Mouse (Mus musculus): ENCODE results near the gene Garem2. TPM values are rescaled to one million over a fixed set of nuclear protein-coding genes. Genes with fewer than 3 reads are reported as not detected.

Gene Garem2
- polyA plus RNA-seq, 1 experiment from 2014 or later, result 20.6 TPM

DNA sequence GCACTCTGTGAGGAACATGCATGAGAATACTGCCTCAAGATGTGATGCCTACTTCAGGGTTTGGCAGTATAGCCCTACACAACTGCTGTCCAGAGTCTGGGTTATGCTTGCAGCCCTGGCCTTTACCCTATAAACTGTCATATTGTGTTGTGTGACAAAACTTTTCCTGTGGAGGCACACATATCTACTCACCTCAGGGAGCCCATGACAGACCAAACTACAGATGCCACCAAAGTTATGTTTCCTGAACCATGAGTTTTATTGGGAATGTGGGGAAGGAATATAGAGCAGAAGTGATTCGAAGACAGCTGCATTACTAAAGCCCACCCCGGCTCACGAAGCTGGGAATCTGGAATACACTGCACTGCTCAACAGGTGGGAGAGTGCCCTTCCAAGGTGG lies 1.6 kb upstream of the Garem2 start:
- ATAC-seq, result no peak
- no peak overlapping the region for H3K9ac ChIP-seq (replicated peaks)
- WGBS, result 88% methylated on average over 3 of the region's 3 CpGs
- no peak overlapping the region for H3K4me3 ChIP-seq (replicated peaks)
- 0 out of 2 replicates have a peak, but pooled peaks cover 2% of the 10 kb centered on the region for H3K36me3 ChIP-seq
- no peak overlapping the region for H3K4me2 ChIP-seq (replicated peaks)
- no peaks in the 10 kb centered on the region for H3K9me3 ChIP-seq
- H3K4me1 ChIP-seq (replicated peaks), result peaks cover 36% of the 10 kb centered on the region
- H3K27me3 ChIP-seq, result 0 out of 2 replicates have a peak, but pooled peaks cover 2% of the 10 kb centered on the region
- no peak overlapping the region for H3K27ac ChIP-seq

DNA sequence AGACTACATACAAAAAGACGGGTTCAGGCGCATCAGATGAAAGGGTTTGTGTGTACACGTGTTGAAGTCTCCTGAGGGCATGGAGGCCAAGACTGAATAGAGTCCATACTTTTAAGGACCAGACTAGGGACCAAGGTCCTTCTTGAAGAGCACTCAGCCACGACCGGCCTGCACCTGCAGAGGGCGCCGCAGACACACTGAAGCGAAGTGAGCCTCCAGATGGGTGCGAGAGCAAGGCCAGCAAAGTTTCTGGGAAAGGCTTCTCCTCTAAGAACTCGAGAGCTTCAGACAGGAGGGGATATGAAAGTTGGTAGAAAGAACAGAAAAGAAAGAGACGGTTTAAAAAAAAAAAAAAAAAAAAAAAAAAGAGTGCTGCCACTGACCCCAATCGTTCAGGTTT lies 622 bp upstream of the Garem2 start:
- Histone ChIP-seq H3K4me2 (replicated peaks) (peak overlapping the region; percentile 93), H3K36me3 (0 out of 2 replicates have a peak, but pooled peaks cover 2% of the 10 kb centered on the region), H3K4me1 (replicated peaks) (peaks cover 44% of the 10 kb centered on the region), H3K27me3 (0 out of 2 replicates have a peak, but pooled peaks cover 2% of the 10 kb centered on the region), H3K27ac (no peak overlapping the region), H3K4me3 (replicated peaks) (peak overlapping the region; percentile 77), H3K9me3 (no peaks in the 10 kb centered on the region), H3K9ac (replicated peaks) (no peak overlapping the region)
- 2% methylated on average over 12 of the region's 12 CpGs for WGBS
- no peak for ATAC-seq

DNA sequence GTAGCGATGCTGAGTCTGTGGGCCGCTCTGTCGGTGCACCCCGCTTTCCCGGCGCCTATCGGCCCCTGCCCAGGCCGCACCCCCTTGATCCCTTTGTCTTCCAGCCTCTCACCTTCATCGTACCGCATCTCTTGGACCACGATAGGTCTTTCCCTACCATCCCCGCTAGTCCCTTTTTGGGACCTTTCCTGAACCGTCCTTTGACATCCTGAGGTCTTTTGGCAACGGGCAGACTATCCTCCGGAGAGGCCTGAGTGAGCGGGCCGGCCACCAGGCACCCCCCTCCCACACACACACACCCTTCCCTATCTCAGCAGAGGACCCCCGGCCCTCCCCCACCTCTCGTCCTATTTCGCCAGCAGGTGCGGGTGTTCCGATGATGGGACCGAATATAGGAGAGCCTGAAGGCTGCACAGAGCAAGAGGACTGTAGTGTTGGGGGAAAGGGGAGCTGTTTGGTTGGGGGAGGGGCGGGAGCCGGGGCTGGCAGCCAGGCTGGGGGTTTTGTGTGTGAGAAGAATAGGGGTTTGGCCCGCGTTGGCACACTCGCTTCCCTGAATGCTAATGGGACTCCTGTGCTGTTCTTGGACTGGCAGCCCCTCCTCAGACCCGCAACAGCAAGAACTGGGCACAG lies 823 bp downstream of the Garem2 start, which contains the start of gene 3110082J24Rik:
3110082J24Rik (minus strand) TSS at position 419 of the 633 bp plus-strand sequence.
- Histone ChIP-seq H3K36me3 (0 out of 2 replicates have a peak, but pooled peaks cover 2% of the 10 kb centered on the region), H3K27me3 (0 out of 2 replicates have a peak, but pooled peaks cover 2% of the 10 kb centered on the region), H3K9ac (replicated peaks) (peak within 1 kb of the TSS; percentile 88), H3K4me1 (replicated peaks) (peaks cover 58% of the 10 kb centered on the region), H3K9me3 (no peaks in the 10 kb centered on the region), H3K27ac (peak within 1 kb of the TSS; percentile 90), H3K4me2 (replicated peaks) (peak within 1 kb of the TSS; percentile 93), H3K4me3 (replicated peaks) (peak within 1 kb of the TSS; percentile 77)
- under 1% methylated on average over 27 of the region's 29 CpGs for WGBS
- ATAC-seq, result peak; percentile 61

DNA sequence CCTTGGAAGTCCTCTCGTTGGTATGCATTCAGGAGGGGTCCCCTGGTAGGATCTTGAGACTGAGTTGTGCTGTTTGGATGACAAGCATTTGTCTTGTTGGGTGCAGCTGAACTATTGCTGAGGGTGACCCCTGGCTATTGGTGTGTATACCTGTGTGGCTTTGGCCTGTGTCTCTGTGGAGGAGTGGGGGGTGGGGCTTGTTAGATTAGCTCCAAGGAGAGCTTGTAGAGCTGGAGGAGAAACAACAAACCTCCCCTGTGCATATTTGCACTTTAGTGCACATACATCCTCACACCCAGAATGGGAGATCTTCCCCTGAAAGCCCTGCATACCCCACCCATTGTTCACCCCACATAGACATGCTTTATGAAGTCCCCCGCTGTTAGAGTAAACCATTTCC lies 1.8 kb downstream of the Garem2 start:
- peak overlapping the region; percentile 88 for H3K9ac ChIP-seq (replicated peaks)
- peak overlapping the region; percentile 90 for H3K27ac ChIP-seq
- peak overlapping the region; percentile 93 for H3K4me2 ChIP-seq (replicated peaks)
- peaks cover 2% of the 10 kb centered on the region; the same call in 1 of the 2 replicates for H3K27me3 ChIP-seq
- ATAC-seq, result no peak
- H3K9me3 ChIP-seq, result no peaks in the 10 kb centered on the region
- WGBS, result 0% methylated on average over 2 of the region's 2 CpGs
- peak overlapping the region; percentile 77 for H3K4me3 ChIP-seq (replicated peaks)
- H3K36me3 ChIP-seq, result 0 out of 2 replicates have a peak, but pooled peaks cover 5% of the 10 kb centered on the region
- H3K4me1 ChIP-seq (replicated peaks), result peaks cover 68% of the 10 kb centered on the region

DNA sequence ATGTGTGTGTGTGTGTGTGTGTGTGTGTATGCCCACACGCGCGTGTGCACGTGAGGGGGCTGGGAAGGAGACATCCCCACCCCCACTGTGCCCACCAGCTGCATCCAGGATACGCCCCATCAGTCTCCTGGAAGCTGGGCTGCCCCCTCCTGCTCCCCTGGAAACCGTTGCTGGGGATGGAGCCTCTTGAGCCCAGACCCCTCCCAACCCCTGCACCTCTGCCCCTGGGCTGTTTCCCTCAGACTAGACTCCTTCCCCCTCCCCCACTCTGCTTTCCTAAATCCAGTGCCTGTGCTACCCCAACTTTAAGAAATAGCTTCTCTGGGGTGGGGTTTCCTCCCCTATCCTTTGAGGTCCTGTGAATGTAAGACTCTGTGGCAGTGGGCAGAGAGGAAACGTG lies 2.2 kb downstream of the Garem2 start:
- Histone ChIP-seq H3K9me3 (no peaks in the 10 kb centered on the region), H3K36me3 (peaks cover 9% of the 10 kb centered on the region; the same call in 1 of the 2 replicates), H3K27ac (peak overlapping the region; percentile 90), H3K4me3 (replicated peaks) (peak overlapping the region; percentile 77), H3K4me1 (replicated peaks) (peaks cover 71% of the 10 kb centered on the region), H3K9ac (replicated peaks) (peak overlapping the region; percentile 88), H3K4me2 (replicated peaks) (peak overlapping the region; percentile 93), H3K27me3 (peaks cover 2% of the 10 kb centered on the region; the same call in 1 of the 2 replicates)
- WGBS, result under 1% methylated on average over 7 of the region's 7 CpGs
- peak; percentile 58 for ATAC-seq

DNA sequence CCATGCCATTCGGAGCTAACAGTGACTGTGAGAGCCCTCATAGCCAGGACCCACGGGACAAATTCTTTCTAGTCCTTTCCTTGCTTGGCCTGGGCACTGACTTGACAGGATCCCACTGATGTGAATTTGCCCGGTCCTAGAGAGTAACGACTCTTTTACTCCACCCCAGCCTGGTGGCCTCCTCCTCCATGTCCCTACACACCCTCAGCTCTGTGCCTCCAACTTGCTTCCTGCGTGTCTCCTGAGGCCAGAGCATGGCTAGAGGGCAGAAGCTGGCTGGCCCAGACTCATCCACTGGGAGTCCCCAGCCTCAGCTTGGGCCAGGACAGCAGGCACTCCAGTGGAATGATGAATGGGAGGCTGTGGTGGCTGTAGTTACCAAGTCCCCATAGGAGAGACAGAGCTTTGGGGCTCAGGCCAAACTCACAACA lies 2.7 kb downstream of the Garem2 start:
- H3K4me1 ChIP-seq (replicated peaks), result peaks cover 71% of the 10 kb centered on the region
- peaks cover 13% of the 10 kb centered on the region; the same call in 1 of the 2 replicates for H3K36me3 ChIP-seq
- peak overlapping the region; percentile 77 for H3K4me3 ChIP-seq (replicated peaks)
- peak overlapping the region; percentile 90 for H3K27ac ChIP-seq
- H3K9ac ChIP-seq (replicated peaks), result peak overlapping the region; percentile 88
- H3K9me3 ChIP-seq, result no peaks in the 10 kb centered on the region
- H3K4me2 ChIP-seq (replicated peaks), result peak overlapping the region; percentile 93
- WGBS, result 4% methylated on average over 5 of the region's 5 CpGs
- peaks cover 7% of the 10 kb centered on the region for H3K27me3 ChIP-seq
- peak; percentile 4; the same call in 1 of the 2 replicates for ATAC-seq

DNA sequence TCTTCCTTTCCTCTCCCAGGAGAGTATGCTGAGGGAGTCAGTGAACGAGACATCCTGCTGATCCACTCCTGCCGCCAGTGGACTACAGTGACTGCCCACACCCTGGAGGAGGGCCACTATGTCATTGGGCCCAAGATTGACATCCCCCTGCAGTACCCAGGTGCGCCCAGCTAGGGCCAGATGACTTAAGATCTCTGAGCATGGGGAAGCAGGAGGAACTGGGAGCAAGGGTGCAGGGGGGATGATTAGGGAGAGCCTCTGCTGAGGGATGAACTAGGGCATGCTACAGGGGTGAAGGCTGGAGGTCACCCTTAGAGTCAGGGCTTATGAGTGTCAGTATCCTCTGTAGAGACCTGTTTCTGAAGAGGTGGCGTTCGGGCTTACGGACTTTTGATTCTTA lies 3.3 kb downstream of the Garem2 start:
- H3K9ac ChIP-seq (replicated peaks), result peak overlapping the region; percentile 88; the same call in 1 of the 2 replicates
- H3K27me3 ChIP-seq, result peaks cover 13% of the 10 kb centered on the region
- no peaks in the 10 kb centered on the region for H3K9me3 ChIP-seq
- peak overlapping the region; percentile 93 for H3K4me2 ChIP-seq (replicated peaks)
- H3K27ac ChIP-seq, result peak overlapping the region; percentile 90
- WGBS, result 59% methylated on average over 6 of the region's 6 CpGs
- peak overlapping the region; percentile 77 for H3K4me3 ChIP-seq (replicated peaks)
- H3K4me1 ChIP-seq (replicated peaks), result peaks cover 72% of the 10 kb centered on the region
- peaks cover 14% of the 10 kb centered on the region; the same call in 1 of the 2 replicates for H3K36me3 ChIP-seq
- no peak for ATAC-seq

DNA sequence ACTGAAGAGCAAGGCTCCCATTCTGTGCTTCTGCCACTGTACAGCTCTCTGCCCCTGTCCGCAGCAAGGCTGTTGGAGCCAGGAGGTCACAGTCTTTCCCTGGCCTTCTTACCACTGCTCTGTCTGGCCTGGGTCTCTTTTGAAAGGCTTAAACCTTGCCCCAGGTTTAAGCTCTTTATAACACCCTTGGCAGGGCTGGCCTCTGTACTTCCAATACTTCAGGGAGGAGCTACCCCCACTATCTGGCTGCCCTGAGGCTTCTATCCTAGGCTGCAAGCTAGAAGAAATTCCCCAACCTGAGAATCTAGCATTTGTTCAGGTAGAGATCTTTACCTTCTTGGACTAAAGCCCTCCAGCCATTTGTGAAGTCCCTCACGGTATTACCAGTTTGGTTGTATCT lies 4.9 kb downstream of the Garem2 start:
- Histone ChIP-seq H3K9ac (replicated peaks) (peak overlapping the region; percentile 45; the same call in 1 of the 2 replicates), H3K4me3 (replicated peaks) (no peak overlapping the region), H3K4me2 (replicated peaks) (peak overlapping the region; percentile 45), H3K27me3 (peaks cover 24% of the 10 kb centered on the region), H3K4me1 (replicated peaks) (peaks cover 86% of the 10 kb centered on the region), H3K27ac (peak overlapping the region; percentile 73), H3K36me3 (peaks cover 19% of the 10 kb centered on the region; the same call in 1 of the 2 replicates), H3K9me3 (no peaks in the 10 kb centered on the region)
- 21% methylated on average over 2 of the region's 2 CpGs for WGBS
- ATAC-seq, result no peak

DNA sequence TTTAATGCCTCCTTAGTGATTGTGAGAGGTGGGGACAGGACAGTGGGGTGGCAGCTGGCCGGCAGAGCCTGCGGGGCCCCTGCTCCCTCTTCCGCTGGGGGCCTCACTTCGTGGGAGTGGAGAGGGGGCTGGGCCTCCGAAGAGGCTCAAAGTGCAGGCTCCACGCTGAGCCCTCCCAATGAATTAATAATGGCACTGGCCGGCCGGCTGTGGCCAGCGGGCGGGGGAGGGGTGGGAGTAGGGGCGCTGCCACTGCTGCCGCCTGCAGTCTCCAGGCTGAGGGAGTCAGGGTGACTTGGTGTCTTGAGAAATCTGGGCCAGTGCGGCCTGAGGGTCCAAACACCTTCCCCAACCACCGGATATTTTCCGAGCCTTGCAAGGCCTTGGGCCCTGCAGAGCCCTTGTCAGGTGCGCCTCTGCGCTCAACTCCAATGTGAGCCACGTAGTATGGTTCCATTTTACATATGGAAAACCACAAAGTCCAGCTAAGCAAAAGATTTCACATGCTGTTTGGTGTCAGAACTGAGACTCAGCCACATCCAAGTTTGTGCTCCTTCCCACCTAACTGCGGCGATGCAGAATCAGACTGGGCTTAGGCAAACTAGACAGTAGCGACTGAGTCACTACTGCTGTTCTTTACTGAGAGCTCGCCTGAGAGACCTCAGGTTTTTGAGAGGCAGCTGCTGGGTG lies 5.6 kb downstream of the Garem2 start:
- ATAC-seq, result no peak
- peaks cover 22% of the 10 kb centered on the region for H3K36me3 ChIP-seq

DNA sequence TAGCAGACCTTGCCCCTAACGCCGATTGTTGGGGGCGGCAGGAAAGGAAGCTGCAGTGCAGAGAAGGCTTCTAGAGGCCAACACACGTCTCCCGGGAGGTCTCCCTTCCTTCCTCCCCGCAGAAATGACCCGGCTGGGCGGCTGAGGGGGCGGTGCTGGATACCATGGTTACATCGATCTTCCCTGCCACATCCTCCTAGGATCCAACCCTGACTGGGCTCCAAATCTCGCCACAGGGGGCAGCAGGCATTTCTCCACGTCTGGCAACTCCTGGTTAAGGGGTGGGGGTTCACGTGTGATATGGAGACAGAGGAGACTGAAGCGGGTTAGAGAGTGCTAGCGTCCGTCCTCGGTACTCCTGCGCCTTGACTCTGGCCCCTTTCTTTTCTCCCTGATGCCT lies 6.2 kb downstream of the Garem2 start:
- H3K4me3 ChIP-seq (replicated peaks), result peak overlapping the region; percentile 18
- H3K9me3 ChIP-seq, result no peaks in the 10 kb centered on the region
- H3K36me3 ChIP-seq, result peaks cover 28% of the 10 kb centered on the region
- peak overlapping the region; percentile 73 for H3K27ac ChIP-seq
- peak; percentile 22 for ATAC-seq
- 2% methylated on average over 18 of the region's 18 CpGs for WGBS
- peaks cover 26% of the 10 kb centered on the region for H3K27me3 ChIP-seq
- peak overlapping the region; percentile 45 for H3K9ac ChIP-seq (replicated peaks)
- peak overlapping the region; percentile 45 for H3K4me2 ChIP-seq (replicated peaks)
- H3K4me1 ChIP-seq (replicated peaks), result peaks cover 75% of the 10 kb centered on the region

More for the DNA sequence above, 5.6 kb downstream of the Garem2 start:
- peak overlapping the region; percentile 18 for H3K4me3 ChIP-seq (replicated peaks)
- H3K27me3 ChIP-seq, result peaks cover 26% of the 10 kb centered on the region
- H3K9ac ChIP-seq (replicated peaks), result peak overlapping the region; percentile 45
- no peaks in the 10 kb centered on the region for H3K9me3 ChIP-seq
- H3K27ac ChIP-seq, result peak overlapping the region; percentile 73
- peaks cover 80% of the 10 kb centered on the region for H3K4me1 ChIP-seq (replicated peaks)
- peak overlapping the region; percentile 45 for H3K4me2 ChIP-seq (replicated peaks)
- 2% methylated on average over 22 of the region's 22 CpGs for WGBS

DNA sequence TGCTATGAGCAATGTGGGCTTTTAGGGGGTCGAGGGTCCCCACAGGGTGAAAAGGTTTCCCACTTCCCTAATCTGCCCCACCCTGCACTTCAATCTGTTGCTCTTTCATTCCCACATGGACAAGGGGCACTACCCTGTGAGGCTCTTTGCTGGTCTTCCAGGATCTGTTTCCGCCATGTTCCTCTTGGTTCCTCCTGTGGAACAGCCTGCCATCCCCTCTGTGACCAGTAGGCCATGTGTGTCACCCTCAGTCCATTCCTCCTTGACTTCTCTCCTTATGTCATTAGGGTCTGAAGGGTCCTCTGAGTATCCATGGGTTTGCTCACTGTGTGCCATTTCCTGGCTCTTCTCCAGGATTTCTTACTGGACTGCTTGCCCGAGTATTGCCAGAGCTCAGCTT lies 6.8 kb downstream of the Garem2 start:
- H3K9me3 ChIP-seq, result no peaks in the 10 kb centered on the region
- 71% methylated on average over 3 of the region's 3 CpGs for WGBS
- H3K36me3 ChIP-seq, result peaks cover 35% of the 10 kb centered on the region
- H3K27me3 ChIP-seq, result peaks cover 26% of the 10 kb centered on the region
- H3K4me1 ChIP-seq (replicated peaks), result peaks cover 69% of the 10 kb centered on the region
- H3K9ac ChIP-seq (replicated peaks), result no peak overlapping the region
- H3K4me3 ChIP-seq (replicated peaks), result 0 out of 2 replicates have a peak overlapping the region, but pooled peaks have one; percentile 18
- peak overlapping the region; percentile 45 for H3K4me2 ChIP-seq (replicated peaks)
- ATAC-seq, result no peak
- peak overlapping the region; percentile 30; the same call in 1 of the 2 replicates for H3K27ac ChIP-seq
